Mouse (Mus musculus) right cerebral cortex, postnatal 36 days (tissue): ENCODE measurements around the gene Tnni1.
A peak's percentile ranks its signal among the peaks of the same experiment; 100 is the strongest.

ENCODE experiments used
- DNase-seq, 2 experiments: peaks; one replicate each; pipeline ENCODE4 v3.0.0; 2022; ENCODE audit warnings: low spot score in 2 of 2, mixed read lengths in 1 of 2

The Tnni1 gene

GRCm38 (mm10) chr1:135844481-135844880, 65.2 kb downstream of the Tnni1 start:
- DNase-seq: no peak

GRCm38 (mm10) chr1:135846632-135847031, 67.4 kb downstream of the Tnni1 start:
- DNase-seq: no peak

GRCm38 (mm10) chr1:135847139-135847562, 67.9 kb downstream of the Tnni1 start:
- DNase-seq: no peak

GRCm38 (mm10) chr1:135847611-135848351, 68.5 kb downstream of the Tnni1 start:
- no peak for DNase-seq

- DNase-seq: no peak
These were observed 71.7 kb downstream of the Tnni1 start for GRCm38 (mm10) chr1:135850722-135851512.

- DNase-seq: peak in 1 of 2 experiments; percentile 19
These were observed 73.0 kb downstream of the Tnni1 start for GRCm38 (mm10) chr1:135852044-135852756.

- no peak for DNase-seq
These were observed 74.0 kb downstream of the Tnni1 start for GRCm38 (mm10) chr1:135853200-135853599.

GRCm38 (mm10) chr1:135854591-135855343, 75.5 kb downstream of the Tnni1 start:
- no peak for DNase-seq

- DNase-seq: no peak
These were observed 76.1 kb downstream of the Tnni1 start for GRCm38 (mm10) chr1:135855344-135855687.

GRCm38 (mm10) chr1:135856070-135856469, 76.8 kb downstream of the Tnni1 start:
- DNase-seq: no peak

GRCm38 (mm10) chr1:135857137-135857775, 78.0 kb downstream of the Tnni1 start:
- no peak for DNase-seq

GRCm38 (mm10) chr1:135858533-135858932, 79.3 kb downstream of the Tnni1 start:
- no peak for DNase-seq
